Mouse (Mus musculus) heart, embryonic 13.5 days (tissue): ENCODE data around the gene Prss50. TPM values are rescaled to one million over a fixed set of nuclear protein-coding genes. Genes with fewer than 3 reads are reported as not detected.

ENCODE experiments used
- ATAC-seq: fragments of 200-750 bp; cut with Nextera tagmentation; 2 replicates; pipeline ENCODE4 v1.8.0; 2017; ENCODE audit warnings: moderate TSS enrichment; ENCODE audit not compliant: insufficient number of reproducible peaks, low FRiP score, low TSS enrichment; ENCODE audit errors: extremely low read depth
- H3K27ac ChIP-seq: fragments of 300-500 bp; sonication (generic); replicated peaks from 2 replicates; pipeline ENCODE4 v1.5.1; 2015; ENCODE audit warnings: moderate library complexity, mild to moderate bottlenecking, inconsistent platforms
- H3K27me3 ChIP-seq: fragments of 300-500 bp; sonication (generic); replicated peaks from 2 replicates; pipeline ENCODE4 v1.6.1; 2015; ENCODE audit warnings: mild to moderate bottlenecking, inconsistent platforms
- H3K36me3 ChIP-seq: fragments of 300-500 bp; sonication (generic); 2 replicates; pipeline ENCODE4 v1.6.1; 2015; ENCODE audit warnings: mild to moderate bottlenecking, inconsistent platforms
- H3K4me1 ChIP-seq: fragments of 300-500 bp; sonication (generic); 2 replicates; pipeline ENCODE4 v1.6.1; 2015; ENCODE audit warnings: inconsistent platforms
- H3K4me2 ChIP-seq: fragments of 300-500 bp; sonication (generic); 2 replicates; pipeline ENCODE4 v1.6.1; 2015; ENCODE audit warnings: inconsistent platforms, mild to moderate bottlenecking, moderate library complexity
- H3K4me3 ChIP-seq: fragments of 300-500 bp; sonication (generic); 2 replicates; pipeline ENCODE4 v1.5.1; 2015; ENCODE audit warnings: moderate library complexity, mild to moderate bottlenecking, inconsistent platforms
- H3K9ac ChIP-seq: fragments of 300-500 bp; sonication (generic); 2 replicates; pipeline ENCODE4 v1.6.1; 2015; ENCODE audit warnings: inconsistent platforms, mild to moderate bottlenecking, moderate library complexity
- H3K9me3 ChIP-seq: fragments of 300-500 bp; sonication (generic); 2 replicates; pipeline ENCODE4 v1.6.1; 2016; ENCODE audit warnings: inconsistent platforms
- WGBS: fragments of 180-500 bp; shearing (Covaris S2); methylation state at CpG from one replicate; pipeline ENCODE4 v1.1.7; 2015; ENCODE audit warnings: mixed read lengths; 5-methylcytosine and 5-hydroxymethylcytosine counted together
- polyA plus RNA-seq: library from polyadenylated mRNA; unstranded; fragments of >200 nt; fragmentation: Nextera tagmentation; extraction: Ambion mirVana; gene quantifications from 2 replicates; pipeline ENCODE4 v1.2.1, GENCODE M21; 2015

The Prss50 gene
- polyA plus RNA-seq, 1 experiment from 2014 or later: 0.13 TPM

- H3K27me3 ChIP-seq: peaks cover 33% of the 10 kb centered on the region
- H3K4me3 ChIP-seq: no peak overlapping the region
- ATAC-seq: no peak
- H3K27ac ChIP-seq: no peak overlapping the region
- H3K4me2 ChIP-seq: no peak overlapping the region
- peaks cover 20% of the 10 kb centered on the region for H3K4me1 ChIP-seq
- no peaks in the 10 kb centered on the region for H3K9me3 ChIP-seq
- WGBS: 70% methylated on average over 12 of the region's 12 CpGs
- H3K9ac ChIP-seq: no peak overlapping the region
- H3K36me3 ChIP-seq: no peaks in the 10 kb centered on the region
Observed at GRCm38 (mm10) chr9:110891077-110891828, 33.5 kb downstream of the Prss50 start.

GRCm38 (mm10) chr9:110892552-110892951, 34.8 kb downstream of the Prss50 start:
- no peaks in the 10 kb centered on the region for H3K36me3 ChIP-seq
- no peak overlapping the region for H3K4me3 ChIP-seq
- H3K9me3 ChIP-seq: no peaks in the 10 kb centered on the region
- no peak for ATAC-seq
- H3K27ac ChIP-seq: no peak overlapping the region
- no peak overlapping the region for H3K9ac ChIP-seq
- H3K27me3 ChIP-seq: peaks cover 33% of the 10 kb centered on the region
- peaks cover 24% of the 10 kb centered on the region for H3K4me1 ChIP-seq
- WGBS: 69% methylated on average over 3 of the region's 3 CpGs
- H3K4me2 ChIP-seq: no peak overlapping the region

- Histone ChIP-seq H3K36me3 (no peaks in the 10 kb centered on the region), H3K27me3 (peaks cover 38% of the 10 kb centered on the region), H3K9ac (no peak overlapping the region), H3K4me1 (peaks cover 24% of the 10 kb centered on the region), H3K27ac (no peak overlapping the region), H3K9me3 (no peaks in the 10 kb centered on the region), H3K4me3 (no peak overlapping the region), H3K4me2 (no peak overlapping the region)
- WGBS: 63% methylated on average over 10 of the region's 10 CpGs
- ATAC-seq: no peak
Observed at GRCm38 (mm10) chr9:110893429-110893828, 35.7 kb downstream of the Prss50 start.

GRCm38 (mm10) chr9:110895507-110895906, 37.7 kb downstream of the Prss50 start:
- peaks cover 20% of the 10 kb centered on the region for H3K4me1 ChIP-seq
- no peaks in the 10 kb centered on the region for H3K36me3 ChIP-seq
- no peak overlapping the region for H3K4me2 ChIP-seq
- peaks cover 36% of the 10 kb centered on the region for H3K27me3 ChIP-seq
- H3K4me3 ChIP-seq: no peak overlapping the region
- no peaks in the 10 kb centered on the region for H3K9me3 ChIP-seq
- 52% methylated on average over 5 of the region's 5 CpGs for WGBS
- H3K27ac ChIP-seq: no peak overlapping the region
- no peak for ATAC-seq
- no peak overlapping the region for H3K9ac ChIP-seq

GRCm38 (mm10) chr9:110895994-110896393, 38.2 kb downstream of the Prss50 start:
- H3K4me1 ChIP-seq: peaks cover 18% of the 10 kb centered on the region; the same call in 1 of the 2 replicates
- no peak for ATAC-seq
- H3K27ac ChIP-seq: no peak overlapping the region
- no peak overlapping the region for H3K4me3 ChIP-seq
- 25% methylated on average over 7 of the region's 7 CpGs for whole genome bisulfite sequencing
- peak overlapping the region; percentile 29 for H3K4me2 ChIP-seq
- no peak overlapping the region for H3K9ac ChIP-seq
- no peaks in the 10 kb centered on the region for H3K9me3 ChIP-seq
- H3K27me3 ChIP-seq: peaks cover 36% of the 10 kb centered on the region
- H3K36me3 ChIP-seq: no peaks in the 10 kb centered on the region

GRCm38 (mm10) chr9:110896595-110896994, 38.8 kb downstream of the Prss50 start:
- Histone ChIP-seq H3K9me3 (no peaks in the 10 kb centered on the region), H3K27me3 (peaks cover 36% of the 10 kb centered on the region), H3K4me1 (peaks cover 12% of the 10 kb centered on the region; the same call in 1 of the 2 replicates), H3K27ac (no peak overlapping the region), H3K9ac (no peak overlapping the region), H3K4me2 (peak overlapping the region; percentile 29), H3K4me3 (no peak overlapping the region), H3K36me3 (no peaks in the 10 kb centered on the region)
- WGBS: 10% methylated on average over 6 of the region's 6 CpGs
- peak; percentile 11; the same call in 1 of the 2 replicates for ATAC-seq

DNA sequence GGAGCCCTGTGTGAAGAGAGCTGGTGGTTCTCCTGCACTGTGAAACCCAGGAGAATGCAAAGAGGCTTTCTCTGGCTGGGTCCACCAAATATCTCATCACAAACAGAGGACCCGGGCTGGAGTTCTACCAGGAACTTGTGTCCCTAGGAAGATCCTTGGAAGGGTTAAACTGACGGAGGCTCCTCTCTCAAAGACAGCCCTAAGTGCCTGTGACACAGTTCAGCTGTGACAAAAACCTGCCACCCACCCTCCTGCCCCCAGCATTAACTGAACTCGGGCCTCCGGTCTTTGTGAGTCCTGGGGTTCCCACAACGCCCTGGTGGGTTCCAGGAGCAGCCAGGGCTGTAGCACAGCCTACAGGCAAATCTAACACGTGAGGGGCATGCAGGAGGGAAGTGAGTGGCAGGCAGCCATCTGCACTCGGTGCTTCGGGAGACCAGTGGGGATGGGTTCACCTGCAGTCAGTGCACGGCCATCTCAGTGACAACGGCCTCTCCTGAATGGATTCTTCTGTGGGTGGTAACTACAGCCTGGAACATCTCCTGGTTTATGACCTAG, 41.8 kb downstream of the Prss50 start:
- peaks cover 14% of the 10 kb centered on the region; the same call in 1 of the 2 replicates for H3K4me1 ChIP-seq
- 39% methylated on average over 10 of the region's 10 CpGs for WGBS
- no peaks in the 10 kb centered on the region for H3K9me3 ChIP-seq
- H3K27me3 ChIP-seq: peaks cover 19% of the 10 kb centered on the region
- no peak for ATAC-seq
- H3K4me2 ChIP-seq: no peak overlapping the region
- no peak overlapping the region for H3K4me3 ChIP-seq
- no peaks in the 10 kb centered on the region for H3K36me3 ChIP-seq
- H3K27ac ChIP-seq: no peak overlapping the region
- no peak overlapping the region for H3K9ac ChIP-seq

GRCm38 (mm10) chr9:110901204-110901603, 43.4 kb downstream of the Prss50 start:
- no peak for ATAC-seq
- Histone ChIP-seq H3K4me3 (no peak overlapping the region), H3K9me3 (no peaks in the 10 kb centered on the region), H3K4me2 (no peak overlapping the region), H3K36me3 (no peaks in the 10 kb centered on the region), H3K9ac (no peak overlapping the region), H3K4me1 (peaks cover 12% of the 10 kb centered on the region; the same call in 1 of the 2 replicates), H3K27me3 (peaks cover 8% of the 10 kb centered on the region; the same call in 1 of the 2 replicates), H3K27ac (no peak overlapping the region)
- WGBS: 82% methylated on average over 6 of the region's 6 CpGs

GRCm38 (mm10) chr9:110902271-110902670, 44.5 kb downstream of the Prss50 start:
- Histone ChIP-seq H3K4me2 (no peak overlapping the region), H3K27ac (no peak overlapping the region), H3K27me3 (peaks cover 8% of the 10 kb centered on the region; the same call in 1 of the 2 replicates), H3K36me3 (no peaks in the 10 kb centered on the region), H3K9me3 (peaks cover 4% of the 10 kb centered on the region; the same call in 1 of the 2 replicates), H3K4me1 (peaks cover 8% of the 10 kb centered on the region; the same call in 1 of the 2 replicates), H3K4me3 (no peak overlapping the region), H3K9ac (no peak overlapping the region)
- WGBS: 58% methylated on average over 4 of the region's 4 CpGs
- ATAC-seq: no peak

- 84% methylated on average over 11 of the region's 11 CpGs for WGBS
- Histone ChIP-seq H3K27me3 (no peaks in the 10 kb centered on the region), H3K4me3 (no peak overlapping the region), H3K4me2 (no peak overlapping the region), H3K27ac (no peak overlapping the region), H3K9ac (no peak overlapping the region), H3K9me3 (peaks cover 4% of the 10 kb centered on the region; the same call in 1 of the 2 replicates), H3K36me3 (no peaks in the 10 kb centered on the region), H3K4me1 (peaks cover 1% of the 10 kb centered on the region; the same call in 1 of the 2 replicates)
- no peak for ATAC-seq
Observed at GRCm38 (mm10) chr9:110907201-110907837, 49.6 kb downstream of the Prss50 start.

DNA sequence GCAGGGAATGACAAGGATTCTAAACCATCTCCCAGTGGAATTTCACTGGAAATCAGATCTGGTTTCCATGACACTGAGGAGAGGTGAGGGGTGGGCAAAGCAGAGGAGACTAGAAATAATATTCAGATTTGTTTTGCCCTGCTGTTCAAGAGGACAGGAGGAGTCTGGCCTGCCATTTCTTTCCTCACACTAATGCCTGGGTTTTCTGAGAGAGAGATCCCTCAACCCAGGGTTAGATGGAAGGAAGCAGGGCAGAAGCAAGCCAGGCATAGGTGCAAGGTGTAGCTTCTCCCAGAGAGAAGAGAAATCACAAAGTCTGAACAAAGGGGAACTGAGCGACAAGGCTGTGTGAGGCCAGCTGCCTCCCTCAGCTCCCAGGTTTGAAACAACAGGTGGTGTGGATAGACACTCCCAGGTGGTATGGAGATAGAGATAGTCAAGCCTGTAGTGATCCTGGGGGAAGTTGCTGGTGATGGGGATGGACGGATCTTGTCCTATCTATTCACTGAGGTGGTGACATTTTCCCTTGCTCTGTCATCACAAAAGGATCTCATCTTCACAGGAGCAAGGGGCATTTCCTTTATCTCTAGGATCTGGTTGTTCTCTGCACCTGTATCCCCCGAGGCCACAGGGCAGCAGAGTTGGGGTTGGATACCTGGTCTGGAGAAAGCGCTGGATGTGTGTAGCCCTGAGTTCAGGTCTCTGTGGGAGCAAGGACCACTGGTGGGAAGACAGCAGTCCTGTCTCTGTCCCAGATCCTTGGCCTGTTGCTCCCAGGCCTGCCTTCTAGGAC, 50.3 kb downstream of the Prss50 start:
- no peak overlapping the region for H3K27ac ChIP-seq
- H3K4me2 ChIP-seq: no peak overlapping the region
- no peaks in the 10 kb centered on the region for H3K4me1 ChIP-seq
- no peak overlapping the region for H3K4me3 ChIP-seq
- H3K9ac ChIP-seq: no peak overlapping the region
- H3K27me3 ChIP-seq: no peaks in the 10 kb centered on the region
- no peaks in the 10 kb centered on the region for H3K36me3 ChIP-seq
- no peak for ATAC-seq
- H3K9me3 ChIP-seq: peaks cover 4% of the 10 kb centered on the region; the same call in 1 of the 2 replicates
- WGBS: 65% methylated on average over 4 of the region's 4 CpGs
